Mouse (Mus musculus): ENCODE data around the gene Dpysl4. TPM values are rescaled to one million over a fixed set of nuclear protein-coding genes. Genes with fewer than 3 reads are reported as not detected.

Dpysl4 gene
- polyA plus RNA-seq, 1 experiment from 2014 or later: 11.6 TPM

Other genes starting within 250 kb of the Dpysl4 start
- gene Ppp2r2d, start 239.9 kb upstream of the Dpysl4 start, polyA plus RNA-seq (2015; fragmentation: Nextera tagmentation; extraction: Ambion mirVana): 8.9 and 9.7 TPM in 2 replicates
- 12.8 and 13.8 TPM in 2 replicates for gene Mapk1ip1, start 239.7 kb upstream of the Dpysl4 start, polyA plus RNA-seq (2015; fragmentation: Nextera tagmentation; extraction: Ambion mirVana)
- gene Bnip3, start 176.5 kb upstream of the Dpysl4 start, polyA plus RNA-seq (2015; fragmentation: Nextera tagmentation; extraction: Ambion mirVana): 192 and 195 TPM in 2 replicates
- gene Jakmip3, start 145.3 kb upstream of the Dpysl4 start, polyA plus RNA-seq (2015; fragmentation: Nextera tagmentation; extraction: Ambion mirVana): 0.10 and 0.15 TPM in 2 replicates
- gene Lrrc27, start 127.0 kb downstream of the Dpysl4 start, polyA plus RNA-seq (2015; fragmentation: Nextera tagmentation; extraction: Ambion mirVana): 4.0 and 4.4 TPM in 2 replicates
- 0.10 and 0.15 TPM in 2 replicates for gene Stk32c, start 127.3 kb downstream of the Dpysl4 start, polyA plus RNA-seq (2015; fragmentation: Nextera tagmentation; extraction: Ambion mirVana)
- 24.3 and 26.1 TPM in 2 replicates for gene Pwwp2b, start 162.5 kb downstream of the Dpysl4 start, polyA plus RNA-seq (2015; fragmentation: Nextera tagmentation; extraction: Ambion mirVana)